Mouse (Mus musculus): ENCODE measurements around the gene Nr4a1.

DNA sequence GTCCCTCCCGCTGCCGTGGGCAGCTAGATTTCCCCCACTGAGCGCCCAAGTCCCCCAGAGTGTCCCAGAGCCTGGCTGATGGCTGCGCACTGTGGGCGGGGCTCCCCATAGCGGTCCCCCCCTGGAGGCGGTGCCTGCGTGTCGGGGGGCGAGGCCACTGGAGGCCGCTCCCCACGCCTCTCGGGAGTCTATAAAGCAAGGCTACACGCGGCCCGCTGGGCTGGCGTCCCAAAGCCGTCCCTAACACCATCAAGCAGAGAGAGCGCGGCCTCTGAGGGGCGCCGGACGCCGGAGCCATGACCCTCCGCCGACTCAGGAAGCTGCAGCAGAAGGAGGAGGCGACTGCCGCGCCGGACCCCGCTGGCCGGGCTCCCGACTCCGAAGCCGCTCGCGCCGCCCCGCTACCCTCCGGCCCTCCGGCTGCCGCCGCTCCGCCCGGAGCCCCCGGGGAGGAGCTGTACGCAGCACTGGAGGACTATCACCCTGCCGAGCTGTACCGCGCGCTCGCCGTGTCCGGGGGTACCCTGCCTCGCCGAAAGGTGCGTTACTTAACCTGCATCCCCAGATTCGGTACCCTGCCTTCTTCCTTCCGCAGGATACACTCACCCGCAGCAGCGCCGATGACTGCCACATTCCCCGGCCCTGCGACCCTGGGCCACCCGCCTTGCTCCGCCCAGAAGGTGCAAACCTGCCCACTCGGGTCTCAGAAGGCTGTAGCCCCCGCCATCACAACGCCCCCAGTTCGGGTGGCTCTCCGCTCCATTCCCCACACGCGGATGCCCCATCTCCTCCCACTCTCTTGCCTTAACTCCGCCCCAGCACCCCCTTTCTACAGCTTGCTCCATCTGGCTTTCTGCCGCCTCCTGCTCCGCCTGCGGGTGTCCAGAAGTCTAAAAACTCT is 29.8 kb upstream of the Nr4a1 start, which contains the start of gene Grasp:
- TF ChIP-seq CTCF (IDR thresholded peaks at IDR 0.05; ENCODE audit: low read depth, low read length) = no peak
- TF ChIP-seq TAL1 (conservative IDR thresholded peaks at IDR 0.05; ENCODE audit: low read depth, low read length) = no peak
- no peak for TF ChIP-seq GATA1 (IDR thresholded peaks at IDR 0.05; ENCODE audit: borderline replicate concordance, low read length)
- no peak for TF ChIP-seq GATA2 (IDR thresholded peaks at IDR 0.05; ENCODE audit: borderline replicate concordance, low read depth, low read length)
- no peak for TF ChIP-seq POLR2AphosphoS5 (IDR thresholded peaks at IDR 0.05; ENCODE audit: insufficient replicate concordance, low read depth, low read length)
